Mouse (Mus musculus): Measurements from ENCODE around the gene Snx29. TPM values are rescaled to one million over a fixed set of nuclear protein-coding genes. Genes with fewer than 3 reads are reported as not detected.
"Not testable (repeated sequence)": the region's sequence is repeated elsewhere in the genome, so short reads cannot be mapped to it uniquely, and the experiment has no call there.

The Snx29 gene
- total RNA-seq, 2 experiments from 2014 or later = 20.9 to 21.0 TPM

- no peak for DNase-seq (ENCODE audit: low spot score in 2 of 2)
These were observed 36.5 kb downstream of the Snx29 start for GRCm38 (mm10) chr16:11359173-11359572.

DNA sequence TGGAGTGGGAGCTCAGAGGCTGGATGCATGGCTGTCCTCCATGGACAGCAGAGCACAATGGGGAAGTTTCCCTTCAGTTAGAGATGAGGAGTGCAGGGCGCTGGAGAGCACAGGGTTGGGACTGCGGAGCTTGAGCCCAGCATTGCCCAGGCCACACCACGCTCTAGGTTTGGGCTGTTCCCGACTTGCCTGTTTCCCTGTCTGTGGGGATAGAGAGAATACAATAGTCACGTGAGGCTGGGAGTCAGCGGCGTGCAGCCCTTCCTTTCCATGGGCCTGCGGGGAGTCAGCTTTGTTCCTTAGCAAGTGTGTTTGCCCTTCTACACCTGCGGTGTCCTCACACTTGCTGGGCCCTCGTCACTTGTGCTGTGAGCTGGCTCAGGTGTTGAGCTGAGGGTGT is 37.2 kb downstream of the Snx29 start:
- no peak for DNase-seq (ENCODE audit: low spot score in 2 of 2)

DNA sequence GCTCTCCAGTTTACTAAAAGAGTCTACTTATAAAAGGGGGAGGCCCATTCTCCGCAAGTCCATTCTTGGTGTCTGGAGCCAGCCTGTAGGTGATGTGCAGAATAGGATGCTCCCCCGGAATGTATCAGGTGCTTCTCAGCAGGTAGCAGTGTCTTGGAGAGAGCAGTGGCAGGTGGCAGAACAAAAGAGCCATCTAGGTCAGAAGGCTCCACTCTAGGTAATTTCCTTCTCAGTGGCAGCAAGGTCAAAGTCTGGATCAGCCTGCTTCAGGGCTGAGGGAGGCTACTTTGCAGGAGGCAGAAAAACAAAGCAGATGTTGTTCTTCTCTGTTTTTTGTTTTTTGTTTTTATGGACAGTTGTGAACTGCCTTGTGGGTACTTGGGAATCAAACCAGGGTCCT is 37.9 kb downstream of the Snx29 start:
- DNase-seq (ENCODE audit: low spot score in 2 of 2) = not testable (repeated sequence)

- DNase-seq (ENCODE audit: low spot score in 2 of 2) = no peak
These were observed 42.9 kb downstream of the Snx29 start for GRCm38 (mm10) chr16:11365626-11366025.

DNA sequence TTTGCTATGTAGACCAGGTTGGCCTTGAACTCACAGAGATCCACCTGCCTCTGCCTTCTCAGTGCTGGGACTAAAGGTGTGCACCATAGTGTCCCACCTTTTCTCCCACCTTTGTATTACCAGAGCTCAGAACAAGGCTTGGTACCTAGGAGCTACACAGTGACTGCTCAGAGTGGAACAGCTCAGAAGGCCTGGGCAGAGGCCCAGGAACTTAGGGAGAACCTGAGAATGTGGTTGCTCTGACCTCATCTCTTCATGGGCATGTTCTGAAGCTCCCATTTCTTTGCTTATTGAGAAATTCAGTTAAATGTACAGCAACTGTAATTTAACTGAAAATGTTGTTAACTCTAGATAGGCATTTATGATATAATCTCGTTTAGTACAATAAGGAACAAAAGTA is 44.1 kb downstream of the Snx29 start:
- no peak for DNase-seq (ENCODE audit: low spot score in 2 of 2)

GRCm38 (mm10) chr16:11368412-11368811 is 45.7 kb downstream of the Snx29 start:
- no peak for DNase-seq (ENCODE audit: low spot score in 2 of 2)

DNA sequence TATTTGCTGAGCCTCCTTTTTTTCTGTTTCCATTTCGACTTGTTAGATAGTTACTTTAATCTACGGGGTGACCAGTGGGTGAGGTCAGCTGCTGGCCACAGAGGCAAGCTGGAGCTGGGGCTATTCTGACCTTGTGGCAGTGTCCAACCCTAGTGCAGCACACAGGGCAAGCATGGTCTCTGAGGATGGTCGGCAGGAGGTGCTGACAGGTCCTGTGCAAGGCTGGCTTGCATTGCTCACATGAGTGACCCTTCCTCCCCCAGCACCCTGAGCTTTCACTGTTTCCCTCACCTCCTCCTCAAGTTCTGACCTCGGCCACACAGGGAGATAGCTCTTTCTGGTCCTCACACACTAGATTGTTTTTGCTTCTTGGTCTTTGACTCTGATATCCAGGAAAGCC is 46.5 kb downstream of the Snx29 start:
- no peak for DNase-seq (ENCODE audit: low spot score in 2 of 2)

- DNase-seq (ENCODE audit: low spot score in 2 of 2) = no peak
These were observed 46.9 kb downstream of the Snx29 start for GRCm38 (mm10) chr16:11369642-11370041.

DNA sequence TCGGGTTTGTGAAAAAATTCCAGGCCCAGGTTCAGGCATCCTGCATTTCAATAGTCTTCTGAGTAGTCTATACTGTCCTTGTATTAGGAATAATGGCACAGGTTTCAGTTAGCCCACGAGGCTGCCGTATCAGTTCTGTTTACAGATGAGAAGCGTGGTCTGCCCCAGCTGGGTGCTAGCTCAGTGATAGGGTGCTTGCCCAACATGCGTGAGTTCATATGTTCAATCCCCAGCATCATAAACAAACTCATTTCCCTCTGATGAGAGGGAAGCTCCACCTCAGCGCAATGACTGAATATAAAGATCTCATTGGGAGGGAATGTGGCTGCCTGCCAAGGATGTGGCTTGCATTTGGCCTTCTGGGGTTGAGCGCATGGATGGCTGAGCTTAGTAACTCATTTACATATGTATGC is 47.4 kb downstream of the Snx29 start:
- peak in 1 of 2 experiments; percentile 46 for DNase-seq (ENCODE audit: low spot score in 2 of 2)

GRCm38 (mm10) chr16:11379264-11379663 is 56.6 kb downstream of the Snx29 start:
- no peak for DNase-seq (ENCODE audit: low spot score in 2 of 2)

- no peak for DNase-seq (ENCODE audit: low spot score in 2 of 2)
These were observed 57.3 kb downstream of the Snx29 start for GRCm38 (mm10) chr16:11380038-11380437.

DNA sequence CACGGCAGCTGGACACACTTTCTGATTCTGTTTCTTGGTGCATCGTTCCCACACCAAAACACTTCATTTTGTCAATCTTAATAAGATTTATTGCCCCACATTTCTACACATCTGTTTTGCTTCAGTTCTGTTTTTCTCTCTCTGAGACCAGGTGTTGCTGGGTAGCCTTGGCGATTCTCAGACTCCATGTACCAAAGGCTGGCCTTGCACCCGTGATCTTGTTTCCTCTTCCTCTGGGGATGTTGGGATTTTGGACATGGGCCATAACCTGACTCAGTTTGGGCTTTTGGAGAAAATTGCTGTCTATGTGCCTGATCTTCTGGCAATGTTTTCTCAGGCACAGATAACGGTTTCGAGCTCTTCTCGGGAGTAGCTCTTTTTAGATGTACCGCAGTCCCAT is 58.2 kb downstream of the Snx29 start:
- DNase-seq (ENCODE audit: low spot score in 2 of 2) = no peak

DNA sequence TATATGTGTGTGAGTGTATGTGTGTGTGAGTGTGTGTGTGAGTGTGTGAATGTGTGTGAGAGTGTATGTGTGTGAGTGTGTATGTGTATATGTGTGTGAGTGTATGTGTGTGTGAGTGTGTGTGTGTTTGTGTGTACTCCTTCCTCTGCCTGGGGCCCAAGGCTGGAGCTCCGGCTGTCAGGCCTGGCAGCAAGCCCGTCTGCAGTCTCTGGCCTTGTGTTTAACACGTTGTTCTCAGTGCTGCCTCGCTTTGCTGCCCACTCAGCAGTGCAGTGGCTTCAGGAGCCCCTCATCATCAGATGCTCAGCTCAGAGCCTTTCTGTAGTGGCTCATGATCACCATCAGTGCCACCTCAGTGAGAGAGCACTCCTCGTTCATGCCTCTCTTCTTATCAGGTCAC is 61.7 kb downstream of the Snx29 start:
- DNase-seq (ENCODE audit: low spot score in 2 of 2) = peak in 1 of 2 experiments; percentile 35

DNA sequence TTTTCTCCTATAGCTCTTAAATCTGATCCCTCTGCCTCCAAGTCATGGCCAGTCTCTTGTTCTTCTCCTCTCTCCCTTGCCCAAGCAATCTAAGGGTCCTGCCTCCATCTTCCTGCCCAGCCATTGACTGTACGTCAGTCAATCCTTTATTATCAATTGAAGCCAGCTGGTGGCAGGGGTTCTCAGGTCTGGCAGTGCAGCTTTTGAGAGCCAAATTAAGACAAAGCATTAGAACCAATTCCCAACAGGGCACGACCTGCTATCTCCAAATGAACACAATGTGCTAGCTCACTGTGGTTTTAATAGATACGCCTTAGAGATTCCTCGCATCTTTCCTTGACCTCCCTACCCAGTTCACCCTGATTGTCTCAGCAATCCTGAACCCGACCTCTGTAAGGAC is 62.4 kb downstream of the Snx29 start:
- no peak for DNase-seq (ENCODE audit: low spot score in 2 of 2)

DNA sequence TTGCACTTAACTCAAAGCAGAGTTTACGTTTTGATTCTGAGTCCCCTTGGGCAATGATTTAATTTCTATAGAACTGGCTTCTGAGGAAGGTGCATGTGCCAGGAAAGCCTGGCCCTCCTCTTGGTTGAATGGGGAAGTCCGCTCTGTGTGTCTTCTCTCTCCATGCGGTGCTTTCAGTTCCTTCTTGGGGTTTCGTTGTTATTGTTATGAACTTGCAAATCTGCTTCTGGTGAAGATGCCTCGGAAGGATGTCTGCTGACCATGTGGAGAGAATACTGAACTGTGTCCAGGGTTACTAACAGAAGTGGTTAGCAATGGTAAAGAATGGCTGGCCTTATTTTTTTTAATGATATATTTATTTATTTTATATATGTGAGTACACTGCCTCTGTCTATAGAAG is 63.1 kb downstream of the Snx29 start:
- no peak for DNase-seq (ENCODE audit: low spot score in 2 of 2)

DNA sequence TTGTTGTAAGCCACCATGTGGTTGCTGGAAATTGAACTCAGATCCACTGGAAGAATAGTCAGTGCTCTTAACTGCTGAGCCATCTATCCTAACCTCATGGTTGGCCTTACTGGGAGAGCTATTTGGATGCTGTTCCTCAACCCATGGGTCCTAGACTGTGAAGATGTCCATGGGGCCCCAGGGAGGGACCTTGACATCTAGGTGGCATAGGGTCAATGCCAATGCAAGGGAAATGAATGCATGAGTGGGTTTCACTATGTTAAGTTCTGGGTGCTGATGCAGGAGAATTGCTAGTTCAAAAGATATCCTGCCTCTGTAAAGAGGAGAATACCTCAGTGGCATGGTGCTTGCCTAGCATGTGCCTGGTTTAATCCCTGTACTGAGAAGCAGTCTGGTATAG is 63.5 kb downstream of the Snx29 start:
- DNase-seq (ENCODE audit: low spot score in 2 of 2) = no peak

GRCm38 (mm10) chr16:11388085-11388484 is 65.4 kb downstream of the Snx29 start:
- no peak for DNase-seq (ENCODE audit: low spot score in 2 of 2)

GRCm38 (mm10) chr16:11389324-11389723 is 66.6 kb downstream of the Snx29 start:
- DNase-seq (ENCODE audit: low spot score in 2 of 2) = no peak

GRCm38 (mm10) chr16:11396570-11396969 is 73.9 kb downstream of the Snx29 start:
- no peak for DNase-seq (ENCODE audit: low spot score in 2 of 2)

DNA sequence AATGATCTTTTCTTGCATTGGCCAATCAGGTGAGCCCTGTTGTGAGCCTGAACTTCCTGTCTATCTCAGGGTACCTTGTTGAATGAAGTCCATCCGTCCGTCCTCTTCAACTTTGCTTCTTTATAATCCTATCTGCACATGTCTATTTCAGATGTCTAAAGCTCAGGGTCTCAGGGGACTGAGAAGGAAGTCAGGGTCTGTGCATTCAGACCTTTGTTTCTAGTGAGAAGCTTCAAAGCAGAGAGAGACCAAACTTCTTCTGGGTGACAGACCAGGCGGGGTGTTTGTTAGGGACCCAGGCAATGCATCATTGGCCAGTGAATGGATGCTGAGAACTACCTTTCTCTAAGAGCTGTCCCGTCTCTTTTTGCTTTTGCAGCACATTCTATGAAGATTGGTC is 76.7 kb downstream of the Snx29 start:
- no peak for DNase-seq (ENCODE audit: low spot score in 2 of 2)

DNA sequence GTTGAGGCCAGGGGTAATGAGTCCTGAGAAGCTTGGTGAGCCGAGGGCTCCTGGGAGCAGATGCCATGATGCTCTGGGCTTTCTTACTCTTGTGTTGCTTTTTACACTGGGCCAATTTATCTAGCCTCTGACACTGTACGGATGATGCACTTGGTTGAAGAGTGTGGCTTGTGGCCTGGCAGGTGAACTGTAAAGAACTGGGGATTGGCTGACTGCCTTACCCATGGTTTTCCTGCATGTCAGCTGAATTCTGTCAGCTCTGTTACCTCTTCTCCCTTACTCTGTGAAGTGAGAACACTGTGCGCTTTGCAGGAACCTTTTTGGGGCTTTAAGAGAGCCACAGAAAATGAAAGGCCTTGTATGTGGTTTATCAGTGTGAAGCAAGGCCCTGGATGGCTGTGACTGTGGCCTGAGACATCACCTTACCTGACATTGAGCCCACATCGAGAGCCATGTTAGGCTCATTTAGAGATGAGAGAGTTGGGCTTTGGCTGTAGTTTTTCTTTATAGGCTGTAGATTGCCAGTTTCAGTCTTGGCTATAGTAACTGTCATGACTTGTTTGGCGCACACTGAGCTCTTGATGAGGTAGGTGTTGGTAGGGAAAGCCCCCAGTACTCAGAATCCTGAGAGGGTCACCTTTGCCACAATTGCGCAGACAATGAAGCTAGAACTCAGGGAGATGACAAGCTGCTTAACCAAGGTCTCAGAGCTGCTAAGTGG is 77.3 kb downstream of the Snx29 start:
- DNase-seq (ENCODE audit: low spot score in 2 of 2) = no peak

DNA sequence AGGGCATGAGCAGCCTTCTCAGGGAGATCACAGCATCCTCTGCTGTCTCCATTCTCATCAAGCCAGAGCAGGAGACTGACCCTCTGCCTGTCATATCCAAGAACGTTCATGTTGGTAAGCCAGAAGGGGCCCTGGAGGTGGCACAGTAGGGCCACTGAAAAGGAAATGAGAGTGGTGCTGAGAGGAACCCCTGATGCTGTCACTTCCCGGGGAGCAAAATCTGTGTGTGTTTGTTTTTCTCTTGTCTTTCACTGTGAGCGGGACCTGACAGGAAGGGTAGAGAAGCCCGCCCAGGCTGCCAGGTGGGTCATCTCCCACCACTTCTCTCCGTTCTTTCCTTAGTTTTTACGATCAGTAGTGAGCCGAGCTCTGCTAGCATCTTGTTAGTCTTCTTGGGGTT is 78.2 kb downstream of the Snx29 start:
- no peak for DNase-seq (ENCODE audit: low spot score in 2 of 2)

GRCm38 (mm10) chr16:11405193-11405592 is 82.5 kb downstream of the Snx29 start:
- DNase-seq (ENCODE audit: low spot score in 2 of 2) = no peak

DNA sequence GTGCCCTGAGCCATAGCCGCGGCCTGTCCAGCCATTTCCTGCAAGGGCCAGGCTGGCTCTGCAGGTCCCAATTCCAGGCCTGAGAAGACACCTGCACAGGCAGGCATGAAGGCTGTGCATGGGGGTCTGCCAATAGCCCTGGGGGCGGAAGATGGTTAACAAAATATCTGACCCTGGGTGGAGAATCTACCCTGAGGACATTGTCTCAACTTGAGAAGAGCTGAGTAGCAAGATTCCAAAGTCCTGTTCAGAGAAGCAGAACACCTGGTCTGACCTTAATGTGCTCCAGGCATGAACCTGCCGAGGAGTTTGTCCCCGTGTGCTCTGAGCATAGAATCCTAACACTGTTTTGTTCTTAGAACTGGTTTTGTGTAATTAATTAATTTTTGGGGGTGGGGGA is 83.5 kb downstream of the Snx29 start:
- no peak for DNase-seq (ENCODE audit: low spot score in 2 of 2)
